Mouse (Mus musculus): ENCODE measurements around the gene Nudc.
A peak's percentile ranks its signal among the peaks of the same experiment; 100 is the strongest.
"Not testable (repeated sequence)": the region's sequence is repeated elsewhere in the genome, so short reads cannot be mapped to it uniquely, and the experiment has no call there.

Gene Nudc

GRCm38 (mm10) chr4:133536081-133536480 is 9.7 kb downstream of the Nudc start:
- DNase-seq (ENCODE audit: low read depth, low spot score), result no peak

GRCm38 (mm10) chr4:133532777-133533176 is 13.0 kb downstream of the Nudc start:
- no peak for DNase-seq (ENCODE audit: low read depth, low spot score)

GRCm38 (mm10) chr4:133527788-133528187 is 18.0 kb downstream of the Nudc start:
- DNase-seq (ENCODE audit: low read depth, low spot score), result no peak

- no peak for DNase-seq (ENCODE audit: low read depth, low spot score)
Measured at GRCm38 (mm10) chr4:133521502-133521901, 24.3 kb downstream of the Nudc start.

- DNase-seq (ENCODE audit: low read depth, low spot score), result no peak
Measured at GRCm38 (mm10) chr4:133519369-133519665, 26.5 kb downstream of the Nudc start.

GRCm38 (mm10) chr4:133518601-133519368 is 27.0 kb downstream of the Nudc start, which contains the start of gene Kdf1:
TSS of gene Kdf1 (plus strand) at chr4:133518963.
- no peak for DNase-seq (ENCODE audit: low read depth, low spot score)

- DNase-seq (ENCODE audit: low read depth, low spot score), result peak; percentile 37
Measured at GRCm38 (mm10) chr4:133512972-133513371, 32.8 kb downstream of the Nudc start.

GRCm38 (mm10) chr4:133512511-133512910 is 33.3 kb downstream of the Nudc start:
- not testable (repeated sequence) for DNase-seq (ENCODE audit: low read depth, low spot score)

GRCm38 (mm10) chr4:133511050-133511449 is 34.7 kb downstream of the Nudc start:
- no peak for DNase-seq (ENCODE audit: low read depth, low spot score)

- DNase-seq (ENCODE audit: low read depth, low spot score), result no peak
Measured at GRCm38 (mm10) chr4:133508990-133509389, 36.8 kb downstream of the Nudc start.

GRCm38 (mm10) chr4:133506573-133506972 is 39.2 kb downstream of the Nudc start:
- no peak for DNase-seq (ENCODE audit: low read depth, low spot score)

- no peak for DNase-seq (ENCODE audit: low read depth, low spot score)
Measured at GRCm38 (mm10) chr4:133504755-133505485, 40.9 kb downstream of the Nudc start.

- DNase-seq (ENCODE audit: low read depth, low spot score), result no peak
Measured at GRCm38 (mm10) chr4:133504300-133504699, 41.5 kb downstream of the Nudc start.

GRCm38 (mm10) chr4:133501514-133501913 is 44.3 kb downstream of the Nudc start:
- DNase-seq (ENCODE audit: low read depth, low spot score), result no peak

GRCm38 (mm10) chr4:133498160-133498724 is 47.6 kb downstream of the Nudc start, which contains the start of gene Trnp1:
TSS of gene Trnp1 (minus strand) at chr4:133498550.
- no peak for DNase-seq (ENCODE audit: low read depth, low spot score)

GRCm38 (mm10) chr4:133497461-133498159 is 48.2 kb downstream of the Nudc start:
- DNase-seq (ENCODE audit: low read depth, low spot score), result no peak

- DNase-seq (ENCODE audit: low read depth, low spot score), result no peak
Measured at GRCm38 (mm10) chr4:133496738-133497445, 48.9 kb downstream of the Nudc start.

GRCm38 (mm10) chr4:133495711-133496110 is 50.1 kb downstream of the Nudc start:
- no peak for DNase-seq (ENCODE audit: low read depth, low spot score)

- DNase-seq (ENCODE audit: low read depth, low spot score), result no peak
Measured at GRCm38 (mm10) chr4:133494867-133495266, 50.9 kb downstream of the Nudc start.

GRCm38 (mm10) chr4:133494432-133494831 is 51.4 kb downstream of the Nudc start:
- DNase-seq (ENCODE audit: low read depth, low spot score), result peak; percentile 76

GRCm38 (mm10) chr4:133493895-133494294 is 51.9 kb downstream of the Nudc start:
- DNase-seq (ENCODE audit: low read depth, low spot score), result no peak
